Mouse (Mus musculus): ENCODE results near the gene 3425401B19Rik.

GRCm38 (mm10) chr14:32716763-32717439, 31.8 kb upstream of the 3425401B19Rik start:
- TF ChIP-seq POLR2A (IDR thresholded peaks at IDR 0.05; ENCODE audit: low read depth, low read length) (no peak), USF1 (IDR thresholded peaks at IDR 0.05; ENCODE audit: low read depth, low read length) (no peak), CTCF (conservative IDR thresholded peaks at IDR 0.05 in 1 of 2, IDR thresholded peaks at IDR 0.05 in 1 of 2; ENCODE audit: low read depth in 2 of 2, low read length in 2 of 2) (no peak), SIN3A (IDR thresholded peaks at IDR 0.05; ENCODE audit: low read length) (no peak), EP300 (IDR thresholded peaks at IDR 0.05; ENCODE audit: low read length) (no peak), POLR2AphosphoS2 (IDR thresholded peaks at IDR 0.05; ENCODE audit: low read depth, low read length) (no peak), CHD1 (IDR thresholded peaks at IDR 0.05; ENCODE audit: low read depth, low read length) (no peak)

All from CH12.LX (cell line).